Mouse (Mus musculus) megakaryocyte progenitor cell, adult 5-6 weeks (primary cell): ENCODE results near the gene Gm42674. TPM values are rescaled to one million over a fixed set of nuclear protein-coding genes. Genes with fewer than 3 reads are reported as not detected.

Source experiments
- total RNA-seq, 2 experiments: library from RNA; stranded (forward) in 1 of 2; stranded (reverse) in 1 of 2; fragments of 157-497, 149-512 nt in 1 of 2; fragments of 200-1000 nt in 1 of 2; gene quantifications; 2 replicates each; pipeline versions ENCODE4 v1.2.3 to v1.2.4; 2015 to 2017

The Gm42674 gene
- total RNA-seq, 2 experiments from 2014 or later, result not detected

Other genes with a start within 250 kb of the Gm42674 start
- 0.17 and 0.32 TPM in 2 replicates for gene Slc27a3, start 212.0 kb upstream of the Gm42674 start, total RNA-seq (2015)
- gene Slc27a3, start 212.0 kb upstream of the Gm42674 start, total RNA-seq (2017), result 0.27 and 0.83 TPM in 2 replicates
- gene Ints3, start 168.3 kb upstream of the Gm42674 start, total RNA-seq (2015), result 17.5 and 20.2 TPM in 2 replicates
- 21.6 and 24.7 TPM in 2 replicates for gene Ints3, start 168.3 kb upstream of the Gm42674 start, total RNA-seq (2017)
- gene Npr1, start 136.0 kb upstream of the Gm42674 start, total RNA-seq (2015), result not detected in 2 replicates
- not detected in 2 replicates for gene Npr1, start 136.0 kb upstream of the Gm42674 start, total RNA-seq (2017)
- gene Ilf2, start 125.8 kb upstream of the Gm42674 start, total RNA-seq (2015), result 120 and 136 TPM in 2 replicates
- gene Ilf2, start 125.8 kb upstream of the Gm42674 start, total RNA-seq (2017), result 204 and 227 TPM in 2 replicates
- 41.2 and 42.1 TPM in 2 replicates for gene Snapin, start 110.9 kb upstream of the Gm42674 start, total RNA-seq (2015)
- 32.3 and 45.0 TPM in 2 replicates for gene Snapin, start 110.9 kb upstream of the Gm42674 start, total RNA-seq (2017)
- 112 and 119 TPM in 2 replicates for gene Chtop, start 92.4 kb upstream of the Gm42674 start, total RNA-seq (2015)
- 96.0 and 114 TPM in 2 replicates for gene Chtop, start 92.4 kb upstream of the Gm42674 start, total RNA-seq (2017)
- gene S100a1, start 87.5 kb upstream of the Gm42674 start, total RNA-seq (2015), result 123 and 145 TPM in 2 replicates
- 121 and 131 TPM in 2 replicates for gene S100a1, start 87.5 kb upstream of the Gm42674 start, total RNA-seq (2017)
- 49.3 and 59.5 TPM in 2 replicates for gene S100a13, start 87.5 kb upstream of the Gm42674 start, total RNA-seq (2015)
- gene S100a13, start 87.5 kb upstream of the Gm42674 start, total RNA-seq (2017), result 84.2 and 96.0 TPM in 2 replicates
- not detected in 2 replicates for gene S100a14, start 75.0 kb upstream of the Gm42674 start, total RNA-seq (2015)
- gene S100a14, start 75.0 kb upstream of the Gm42674 start, total RNA-seq (2017), result 0.33 TPM in 1 of 2 replicates, not detected in the other
- 1.0 TPM in 1 of 2 replicates, not detected in the other for gene S100a16, start 64.7 kb upstream of the Gm42674 start, total RNA-seq (2015)
- not detected in 2 replicates for gene S100a16, start 64.7 kb upstream of the Gm42674 start, total RNA-seq (2017)
- gene S100a3, start 41.3 kb upstream of the Gm42674 start, total RNA-seq (2015), result not detected in 2 replicates
- gene S100a3, start 41.3 kb upstream of the Gm42674 start, total RNA-seq (2017), result not detected in 2 replicates
- gene S100a2, start 11.7 kb upstream of the Gm42674 start, total RNA-seq (2015), result not detected in 2 replicates
- gene S100a2, start 11.7 kb upstream of the Gm42674 start, total RNA-seq (2017), result not detected in 2 replicates
- gene S100a4, start 1.9 kb downstream of the Gm42674 start, total RNA-seq (2015), result 31.5 and 39.6 TPM in 2 replicates
- 19.4 and 53.6 TPM in 2 replicates for gene S100a4, start 1.9 kb downstream of the Gm42674 start, total RNA-seq (2017)
- not detected in 2 replicates for gene S100a5, start 6.6 kb downstream of the Gm42674 start, total RNA-seq (2015)
- not detected in 2 replicates for gene S100a5, start 6.6 kb downstream of the Gm42674 start, total RNA-seq (2017)
- gene S100a6, start 11.0 kb downstream of the Gm42674 start, total RNA-seq (2015), result 31.2 and 57.3 TPM in 2 replicates
- gene S100a6, start 11.0 kb downstream of the Gm42674 start, total RNA-seq (2017), result 10.7 and 21.3 TPM in 2 replicates
- gene S100a7a, start 52.1 kb downstream of the Gm42674 start, total RNA-seq (2015), result not detected in 2 replicates
- not detected in 2 replicates for gene S100a7a, start 52.1 kb downstream of the Gm42674 start, total RNA-seq (2017)
- gene S100a8, start 67.1 kb downstream of the Gm42674 start, total RNA-seq (2015), result 2,361 and 4,241 TPM in 2 replicates
- gene S100a8, start 67.1 kb downstream of the Gm42674 start, total RNA-seq (2017), result 1,918 and 3,820 TPM in 2 replicates
- gene S100a9, start 93.8 kb downstream of the Gm42674 start, total RNA-seq (2015), result 2,769 and 4,892 TPM in 2 replicates
- 952 and 2,018 TPM in 2 replicates for gene S100a9, start 93.8 kb downstream of the Gm42674 start, total RNA-seq (2017)
- not detected in 2 replicates for gene Pglyrp4, start 125.0 kb downstream of the Gm42674 start, total RNA-seq (2015)
- 0.17 TPM in 1 of 2 replicates, not detected in the other for gene Pglyrp4, start 125.0 kb downstream of the Gm42674 start, total RNA-seq (2017)
- gene Gm5849, start 176.0 kb downstream of the Gm42674 start, total RNA-seq (2015), result not detected in 2 replicates
- not detected in 2 replicates for gene Gm5849, start 176.0 kb downstream of the Gm42674 start, total RNA-seq (2017)